Mouse (Mus musculus) MEL (cell line): ENCODE measurements around the gene 9530077C05Rik. TPM values are rescaled to one million over a fixed set of nuclear protein-coding genes. Genes with fewer than 3 reads are reported as not detected.
A peak's percentile ranks its signal among the peaks of the same experiment; 100 is the strongest.

Experiments used
- DNase-seq: peaks from one replicate; pipeline ENCODE4 v3.0.0; 2011; ENCODE audit warnings: low read depth, low spot score
- H3K27ac ChIP-seq: 2 replicates; pipeline ENCODE4 v1.5.1; 2012; ENCODE audit warnings: low read depth, mild to moderate bottlenecking, control low read depth, low read length, moderate library complexity; ENCODE audit not compliant: control insufficient read depth
- H3K27me3 ChIP-seq, 2 experiments: fragments of 150-350 bp in 1 of 2; sonication (generic) in 1 of 2; 2 replicates each; pipeline ENCODE4 v1.6.1; 2012; ENCODE audit warnings: low read length in 2 of 2, mild to moderate bottlenecking in 2 of 2, improper control_type of control experiment in 1 of 2, moderate library complexity in 1 of 2; ENCODE audit not compliant: insufficient read depth in 2 of 2, control insufficient read depth in 1 of 2
- H3K36me3 ChIP-seq, 2 experiments: 2 replicates each; pipeline ENCODE4 v1.6.1; 2012 to 2014; ENCODE audit warnings: low read length in 2 of 2, improper control_type of control experiment in 1 of 2, inconsistent platforms in 1 of 2, mild to moderate bottlenecking in 1 of 2; ENCODE audit not compliant: insufficient read depth in 2 of 2, control insufficient read depth in 1 of 2
- H3K4me1 ChIP-seq, 2 experiments: fragments of 150-350 bp in 1 of 2; sonication (generic) in 1 of 2; 2 replicates each; pipeline ENCODE4 v1.6.1; 2012; ENCODE audit warnings: low read length in 2 of 2, improper control_type of control experiment in 1 of 2, mild to moderate bottlenecking in 1 of 2; ENCODE audit not compliant: insufficient read depth in 2 of 2, control insufficient read depth in 1 of 2
- H3K4me3 ChIP-seq, 2 experiments: fragments of 150-350 bp in 1 of 2; sonication (generic) in 1 of 2; 2 replicates each; pipeline ENCODE4 v1.5.1; 2012; ENCODE audit warnings: low read depth in 2 of 2, low read length in 2 of 2, mild to moderate bottlenecking in 2 of 2, moderate library complexity in 2 of 2, control low read depth in 1 of 2, improper control_type of control experiment in 1 of 2; ENCODE audit not compliant: control insufficient read depth in 1 of 2, insufficient read depth in 1 of 2
- H3K79me2 ChIP-seq: 2 replicates; pipeline ENCODE4 v1.6.1; 2012; ENCODE audit warnings: mild to moderate bottlenecking, low read length, moderate library complexity; ENCODE audit not compliant: control insufficient read depth, poor library complexity, insufficient read depth
- H3K9ac ChIP-seq: 2 replicates; pipeline ENCODE4 v1.6.1; 2012; ENCODE audit warnings: low read depth, mild to moderate bottlenecking, control low read depth, low read length, moderate library complexity; ENCODE audit not compliant: control insufficient read depth, poor library complexity, severe bottlenecking
- H3K9me3 ChIP-seq: fragments of 150-350 bp; sonication (generic); replicated peaks from 2 replicates; pipeline ENCODE4 v1.6.1; 2012; ENCODE audit warnings: mild to moderate bottlenecking, low read length, improper control_type of control experiment, moderate library complexity; ENCODE audit not compliant: insufficient read depth
- BHLHE40 ChIP-seq: IDR thresholded peaks from 2 replicates; pipeline ENCODE4 v1.6.1; 2012; ENCODE audit warnings: low read depth, mild to moderate bottlenecking, inconsistent platforms, low read length, improper control_type of control experiment, borderline replicate concordance
- CHD1 ChIP-seq: IDR thresholded peaks from 2 replicates; pipeline ENCODE4 v1.6.1; 2012; ENCODE audit warnings: low read depth, mild to moderate bottlenecking, inconsistent platforms, low read length, improper control_type of control experiment
- CHD2 ChIP-seq: IDR thresholded peaks from 2 replicates; pipeline ENCODE4 v1.6.1; 2011; ENCODE audit warnings: low read length, improper control_type of control experiment
- E2F4 ChIP-seq: IDR thresholded peaks from 2 replicates; pipeline ENCODE4 v1.6.1; 2011; ENCODE audit warnings: low read depth, low read length, improper control_type of control experiment, borderline replicate concordance
- ELF1 ChIP-seq: IDR thresholded peaks from 2 replicates; pipeline ENCODE4 v1.6.1; 2014; ENCODE audit warnings: low read depth, mild to moderate bottlenecking, inconsistent platforms, low read length, improper control_type of control experiment, moderate library complexity
- EP300 ChIP-seq, 2 experiments: IDR thresholded peaks; 2 replicates each; pipeline ENCODE4 v1.6.1; 2011; ENCODE audit warnings: improper control_type of control experiment in 2 of 2, low read length in 2 of 2, low read depth in 1 of 2, mild to moderate bottlenecking in 1 of 2
- ETS1 ChIP-seq: IDR thresholded peaks from 2 replicates; pipeline ENCODE4 v1.6.1; 2012; ENCODE audit warnings: low read depth, mild to moderate bottlenecking, inconsistent platforms, low read length, improper control_type of control experiment, moderate library complexity
- GABPA ChIP-seq: IDR thresholded peaks from 2 replicates; pipeline ENCODE4 v1.6.1; 2012; ENCODE audit warnings: low read depth, mild to moderate bottlenecking, inconsistent platforms, low read length, improper control_type of control experiment, moderate library complexity
- GATA1 ChIP-seq: IDR thresholded peaks from 2 replicates; pipeline ENCODE4 v1.6.1; 2011; ENCODE audit warnings: low read depth, low read length, improper control_type of control experiment
- HCFC1 ChIP-seq: IDR thresholded peaks from 2 replicates; pipeline ENCODE4 v1.6.1; 2012; ENCODE audit warnings: low read depth, mild to moderate bottlenecking, inconsistent platforms, low read length, improper control_type of control experiment, moderate library complexity
- KAT2A ChIP-seq: conservative IDR thresholded peaks from 2 replicates; pipeline ENCODE4 v1.6.1; 2012; ENCODE audit warnings: low read depth, low read length, improper control_type of control experiment, inconsistent platforms
- MAZ ChIP-seq: IDR thresholded peaks from 2 replicates; pipeline ENCODE4 v1.6.1; 2012; ENCODE audit warnings: low read depth, mild to moderate bottlenecking, inconsistent platforms, low read length, improper control_type of control experiment
- MXI1 ChIP-seq: IDR thresholded peaks from 2 replicates; pipeline ENCODE4 v1.6.1; 2011; ENCODE audit warnings: mild to moderate bottlenecking, low read depth, low read length, improper control_type of control experiment
- MYB ChIP-seq: IDR thresholded peaks from 2 replicates; pipeline ENCODE4 v1.6.1; 2011; ENCODE audit warnings: mild to moderate bottlenecking, low read depth, low read length, improper control_type of control experiment
- NELFE ChIP-seq: IDR thresholded peaks from 2 replicates; pipeline ENCODE4 v1.6.1; 2011; ENCODE audit warnings: low read depth, low read length, improper control_type of control experiment
- NRF1 ChIP-seq: IDR thresholded peaks from 2 replicates; pipeline ENCODE4 v1.6.1; 2014; ENCODE audit warnings: low read depth, mild to moderate bottlenecking, inconsistent platforms, low read length, improper control_type of control experiment, moderate library complexity; ENCODE audit not compliant: poor library complexity, insufficient read depth, severe bottlenecking
- POLR2A ChIP-seq, 2 experiments: IDR thresholded peaks; 2 replicates each; pipeline ENCODE4 v1.6.1; 2011 to 2012; ENCODE audit warnings: low read length in 2 of 2, mild to moderate bottlenecking in 2 of 2, control low read depth in 1 of 2, improper control_type of control experiment in 1 of 2, low read depth in 1 of 2, moderate library complexity in 1 of 2; ENCODE audit not compliant: control insufficient read depth in 1 of 2, insufficient read depth in 1 of 2, poor library complexity in 1 of 2
- POLR2AphosphoS2 ChIP-seq: IDR thresholded peaks from 2 replicates; pipeline ENCODE4 v1.6.1; 2011; ENCODE audit warnings: low read length, improper control_type of control experiment
- RCOR1 ChIP-seq: IDR thresholded peaks from 2 replicates; pipeline ENCODE4 v1.6.1; 2012; ENCODE audit warnings: low read depth, mild to moderate bottlenecking, inconsistent platforms, low read length, improper control_type of control experiment
- TBP ChIP-seq: IDR thresholded peaks from 2 replicates; pipeline ENCODE4 v1.8.0; 2011; ENCODE audit warnings: low read depth, low read length, improper control_type of control experiment
- TCF12 ChIP-seq: IDR thresholded peaks from 2 replicates; pipeline ENCODE4 v1.6.1; 2014; ENCODE audit warnings: low read depth, mild to moderate bottlenecking, inconsistent platforms, low read length, improper control_type of control experiment, moderate library complexity
- ZKSCAN1 ChIP-seq: IDR thresholded peaks from 2 replicates; pipeline ENCODE4 v1.6.1; 2012; ENCODE audit warnings: low read depth, mild to moderate bottlenecking, inconsistent platforms, low read length, improper control_type of control experiment, moderate library complexity
- ZMIZ1 ChIP-seq: IDR thresholded peaks from 2 replicates; pipeline ENCODE4 v1.6.1; 2012; ENCODE audit warnings: low read depth, mild to moderate bottlenecking, inconsistent platforms, low read length, improper control_type of control experiment, moderate library complexity
- polyA plus RNA-seq, 2 experiments: library from polyadenylated mRNA; stranded (reverse) in 1 of 2; unstranded in 1 of 2; fragments of >175 nt in 1 of 2; fragments of >200 nt in 1 of 2; gene quantifications; 2 replicates each; pipeline versions ENCODE4 v1.2.1 to v1.2.4; 2012; ENCODE audit warnings: low replicate concordance in 2 of 2, low read depth in 1 of 2; ENCODE audit not compliant: insufficient read length in 2 of 2, insufficient read depth in 1 of 2, missing spikeins in 1 of 2
- total RNA-seq: library from RNA; depleted of rRNA; stranded (reverse); fragments of 300-350 nt; gene quantifications from 2 replicates; pipeline ENCODE4 v1.2.3, GENCODE M21; 2012

9530077C05Rik gene
- total and polyA plus RNA-seq, 3 experiments = 4.1 to 6.9 TPM; not detected in 1

DNA sequence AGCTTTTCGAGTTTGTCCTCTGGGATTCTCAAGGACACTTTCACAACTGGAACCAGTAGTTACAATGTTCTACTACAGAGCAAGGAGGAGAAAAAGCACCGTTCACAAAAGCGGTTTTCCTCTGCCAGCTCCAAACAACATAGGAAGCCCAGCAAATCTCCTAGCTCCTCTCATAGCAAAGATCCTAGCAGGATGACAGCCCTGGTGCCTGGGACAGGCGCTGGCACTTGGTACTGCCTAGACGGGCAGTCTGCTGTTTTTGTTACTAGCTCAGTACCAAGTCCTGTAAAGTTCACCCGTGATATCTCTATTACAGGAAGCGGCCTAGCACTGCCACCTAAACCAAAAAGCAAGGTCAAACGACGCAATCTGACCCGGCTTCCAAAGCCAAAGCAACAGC lies 12.9 kb downstream of the 9530077C05Rik start:
- DNase-seq = no peak
- no peak for TF ChIP-seq MXI1
- no peak for TF ChIP-seq E2F4
- no peak for TF ChIP-seq TCF12
- Histone ChIP-seq H3K9me3 (no peaks in the 10 kb centered on the region), H3K79me2 (no peaks in the 10 kb centered on the region), H3K9ac (no peak overlapping the region), H3K4me3 (no peak overlapping the region), H3K36me3 (peaks cover 0 to 24% of the 10 kb centered on the region in 2 experiments; a peak in 2 of 4 replicates), H3K27me3 (no peaks in the 10 kb centered on the region), H3K27ac (no peak overlapping the region), H3K4me1 (peaks cover 25 to 29% of the 10 kb centered on the region in 2 experiments)

DNA sequence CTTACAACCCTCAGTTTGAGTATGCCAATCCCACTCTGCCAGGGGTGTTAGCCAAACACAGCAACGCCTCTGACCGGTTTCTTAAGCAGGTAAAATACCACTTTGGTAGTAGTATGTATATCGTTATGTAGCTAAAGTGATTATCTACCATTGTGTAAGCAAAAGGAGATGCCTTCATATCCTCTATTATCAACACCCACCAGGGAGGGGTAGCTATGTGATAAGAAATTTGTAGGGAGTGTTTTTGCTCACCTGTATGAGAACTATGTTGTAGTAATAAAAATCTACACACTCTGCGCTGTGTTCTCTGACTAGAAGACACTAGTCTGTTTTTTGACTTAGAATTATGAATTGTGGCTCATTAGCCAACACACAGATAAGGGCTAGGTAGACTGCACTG lies 13.4 kb downstream of the 9530077C05Rik start:
- peaks cover 29 to 32% of the 10 kb centered on the region in 2 experiments for H3K4me1 ChIP-seq

DNA sequence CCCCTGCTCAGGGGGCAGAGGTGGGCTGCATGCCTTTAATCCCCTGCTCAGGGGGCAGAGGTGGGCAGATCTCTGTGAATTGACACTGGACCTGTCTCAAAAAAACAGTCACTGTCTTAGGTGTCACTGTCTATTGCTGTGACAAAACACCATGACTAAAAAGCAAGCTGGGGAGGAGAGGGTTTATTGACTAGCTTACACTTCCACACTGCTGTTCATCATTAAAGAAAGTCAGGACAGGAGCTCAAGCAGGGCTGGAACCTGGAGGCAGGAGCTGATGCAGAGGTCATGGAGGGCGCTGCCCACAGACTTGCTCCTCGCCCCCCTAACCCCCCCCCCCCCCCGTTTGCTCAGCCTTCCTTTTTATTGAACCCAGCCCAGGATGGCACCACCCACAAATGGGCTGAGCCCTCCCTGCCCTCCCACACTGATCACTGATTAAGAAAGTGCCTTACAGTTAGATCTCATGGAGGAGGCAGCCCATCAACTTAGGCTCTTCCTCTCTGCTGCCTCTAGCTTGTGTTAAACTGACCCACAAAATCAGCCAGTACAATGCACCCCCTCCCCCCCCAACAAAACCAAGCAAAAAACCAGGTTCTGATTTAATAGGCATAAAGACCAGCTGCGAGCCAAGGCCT lies 16.8 kb downstream of the 9530077C05Rik start:
- no peaks in the 10 kb centered on the region for H3K79me2 ChIP-seq
- H3K27ac ChIP-seq = peak overlapping the region; percentile 70
- H3K27me3 ChIP-seq = no peaks in the 10 kb centered on the region
- H3K9me3 ChIP-seq = no peaks in the 10 kb centered on the region
- peak; percentile 84 for DNase-seq
- peaks cover 37 to 39% of the 10 kb centered on the region in 2 experiments for H3K4me1 ChIP-seq
- peak overlapping the region; percentile 24; the same call in 1 of the 2 replicates for H3K9ac ChIP-seq
- peak overlapping the region; percentile 1 to 3; a peak in 2 of 4 replicates for H3K4me3 ChIP-seq
- peaks cover 0 to 40% of the 10 kb centered on the region in 2 experiments; a peak in 2 of 4 replicates for H3K36me3 ChIP-seq
- TF ChIP-seq MAZ (no peak; the same call in 1 of the 2 replicates), ZKSCAN1 (peak; percentile 48; the same call in 1 of the 2 replicates), RCOR1 (0 out of 2 replicates have a peak, but pooled peaks have one; percentile 33), POLR2A (IDR thresholded peaks at IDR 0.05; ENCODE audit: control insufficient read depth in 1 of 2, insufficient read depth in 1 of 2, low read depth in 1 of 2, low read length in 2 of 2, poor library complexity in 1 of 2) (peak in 1 of 2 experiments; percentile 74; a peak in 2 of 4 replicates), ZMIZ1 (peak; percentile 94), HCFC1 (0 out of 2 replicates have a peak, but pooled peaks have one; percentile 54), MYB (0 out of 2 replicates have a peak, but pooled peaks have one; percentile 30), NELFE (peak; percentile 74), POLR2AphosphoS2 (peak; percentile 65), CHD2 (0 out of 2 replicates have a peak, but pooled peaks have one; percentile 13), NRF1 (no peak), TBP (peak; percentile 55; the same call in 1 of the 2 replicates), BHLHE40 (no peak), EP300 (IDR thresholded peaks at IDR 0.05; ENCODE audit: low read depth in 1 of 2, low read length in 2 of 2) (peak; percentile 28 to 36; a peak in 3 of 4 replicates), GATA1 (peak; percentile 52; the same call in 1 of the 2 replicates)

More for the DNA sequence above, 13.4 kb downstream of the 9530077C05Rik start:
- DNase-seq = no peak
- Histone ChIP-seq H3K27me3 (no peaks in the 10 kb centered on the region), H3K4me3 (no peak overlapping the region), H3K79me2 (no peaks in the 10 kb centered on the region), H3K9ac (no peak overlapping the region), H3K9me3 (no peaks in the 10 kb centered on the region), H3K36me3 (peaks cover 0 to 27% of the 10 kb centered on the region in 2 experiments; a peak in 2 of 4 replicates), H3K27ac (no peak overlapping the region)
- TF ChIP-seq ZMIZ1 (0 out of 2 replicates have a peak, but pooled peaks have one; percentile 32), POLR2A (IDR thresholded peaks at IDR 0.05; ENCODE audit: control insufficient read depth in 1 of 2, insufficient read depth in 1 of 2, low read depth in 1 of 2, low read length in 2 of 2, poor library complexity in 1 of 2) (no peak), GABPA (no peak), NELFE (no peak), ETS1 (no peak), KAT2A (peak; percentile 35; the same call in 1 of the 2 replicates), EP300 (IDR thresholded peaks at IDR 0.05; ENCODE audit: low read depth in 1 of 2, low read length in 2 of 2) (peak; percentile 47 to 67; a peak in 2 of 4 replicates), MYB (0 out of 2 replicates have a peak, but pooled peaks have one; percentile 7), HCFC1 (0 out of 2 replicates have a peak, but pooled peaks have one; percentile 14), TBP (no peak), CHD1 (no peak), POLR2AphosphoS2 (no peak), RCOR1 (no peak), TCF12 (peak; percentile 37; the same call in 1 of the 2 replicates), CHD2 (no peak), GATA1 (peak; percentile 70), ELF1 (no peak)
